In genomic region chr2:71419408-71419807, GRCm38 (mm10) we compare ENCODE assay signal across 27 mouse cellular contexts. TPM values are rescaled to one million over a fixed set of nuclear protein-coding genes. Genes with fewer than 3 reads are reported as not detected.
DNase-seq lines count a peak whose midpoint lies in the region; ATAC-seq and TF ChIP-seq lines count a peak whose summit lies in the region.
"Had no signal": no experiment of that assay in that cellular context is flagged by ENCODE, and none has a peak within 500 bp of the region (broad histone marks: within the 10 kb centered on the region; RNA-seq: fewer than 3 reads in every experiment).

No protein-coding gene starts in this region.

- H3K4me1 ChIP-seq in forebrain, embryonic 13.5 days: peaks cover 29% of the 10 kb centered on the region
- H3K4me1 ChIP-seq in forebrain, embryonic 16.5 days (replicated peaks; ENCODE audit: control insufficient read depth, insufficient read depth, low read length): peaks cover 7% of the 10 kb centered on the region; the same call in 1 of the 2 replicates
- H3K4me1 ChIP-seq in MEL (ENCODE audit: control insufficient read depth in 1 of 2, insufficient read depth in 2 of 2, low read length in 2 of 2): peaks cover 9% of the 10 kb centered on the region in 2 experiments
- H3K4me1 ChIP-seq: embryonic facial prominence, embryonic 12.5 days; embryonic facial prominence, embryonic 15.5 days; heart, embryonic 10.5 days; heart, embryonic 13.5 days had no signal

- 19% methylated on average over 3 of the region's 3 CpGs for WGBS in forebrain, embryonic 13.5 days
- 17% methylated on average over 3 of the region's 3 CpGs for WGBS in forebrain, embryonic 16.5 days

- no peaks in the 10 kb centered on the region for H3K9me3 ChIP-seq in forebrain, embryonic 13.5 days (replicated peaks)
- no peaks in the 10 kb centered on the region for H3K9me3 ChIP-seq in forebrain, embryonic 16.5 days (ENCODE audit: control insufficient read depth, low read length)
- H3K9me3 ChIP-seq in MEL (replicated peaks; ENCODE audit: insufficient read depth, low read length): no peaks in the 10 kb centered on the region
- H3K9me3 ChIP-seq: embryonic facial prominence, embryonic 12.5 days; embryonic facial prominence, embryonic 15.5 days; heart, embryonic 10.5 days; heart, embryonic 13.5 days had no signal

- H3K36me3 ChIP-seq in forebrain, embryonic 13.5 days (ENCODE audit: poor library complexity, severe bottlenecking): peaks cover 8% of the 10 kb centered on the region
- H3K36me3 ChIP-seq in forebrain, embryonic 16.5 days (ENCODE audit: control insufficient read depth, insufficient read depth): peaks cover 2% of the 10 kb centered on the region; the same call in 1 of the 2 replicates
- peaks cover 22 to 28% of the 10 kb centered on the region in 2 experiments for H3K36me3 ChIP-seq in MEL (ENCODE audit: control insufficient read depth in 1 of 2, insufficient read depth in 2 of 2, low read length in 2 of 2)

- no peak; a peak in 1 of 4 replicates for TF ChIP-seq EP300 in MEL (IDR thresholded peaks at IDR 0.05; ENCODE audit: low read depth in 1 of 2, low read length in 2 of 2)

- no peak overlapping the region for H3K9ac ChIP-seq in forebrain, embryonic 13.5 days
- no peak overlapping the region for H3K9ac ChIP-seq in forebrain, embryonic 16.5 days (replicated peaks; ENCODE audit: low read depth, low read length)
- H3K9ac ChIP-seq in MEL (ENCODE audit: control insufficient read depth, low read depth, low read length, poor library complexity, severe bottlenecking): no peak overlapping the region
- H3K9ac ChIP-seq: embryonic facial prominence, embryonic 12.5 days; embryonic facial prominence, embryonic 15.5 days; heart, embryonic 13.5 days; hindbrain, embryonic 14.5 days had no signal

- no peak overlapping the region for H3K4me2 ChIP-seq in forebrain, embryonic 13.5 days
- H3K4me2 ChIP-seq in forebrain, embryonic 16.5 days (ENCODE audit: low read length): no peak overlapping the region
- H3K4me2 ChIP-seq: embryonic facial prominence, embryonic 12.5 days; embryonic facial prominence, embryonic 15.5 days; heart, embryonic 13.5 days; hindbrain, embryonic 14.5 days had no signal

- ATAC-seq in forebrain, embryonic 13.5 days: no peak
- ATAC-seq in forebrain, embryonic 16.5 days: no peak
- ATAC-seq in megakaryocyte-erythroid progenitor cell, adult 5-6 weeks (replicated peaks; ENCODE audit: low FRiP score, low TSS enrichment, poor library complexity, severe bottlenecking): peak; percentile 52; the same call in 1 of the 2 replicates
- ATAC-seq in monocyte, adult 5-6 weeks (replicated peaks; ENCODE audit: insufficient number of reproducible peaks, low FRiP score, low TSS enrichment, poor library complexity, severe bottlenecking): no peak
- ATAC-seq: activated CD4-positive, CD25-positive, alpha-beta regulatory T cell, adult 4 months; CD4-positive, CD25-positive, alpha-beta regulatory T cell, adult 4 months; hindbrain, postnatal 0 days; inflammation-experienced regulatory T-cells, adult 6 months; intestine, postnatal 0 days had no signal

- H3K4me3 ChIP-seq in forebrain, embryonic 13.5 days: no peak overlapping the region
- H3K4me3 ChIP-seq in forebrain, embryonic 16.5 days (replicated peaks; ENCODE audit: low read length): no peak overlapping the region
- H3K4me3 ChIP-seq in MEL (ENCODE audit: control insufficient read depth in 1 of 2, insufficient read depth in 1 of 2, low read depth in 2 of 2, low read length in 2 of 2): no peak overlapping the region
- H3K4me3 ChIP-seq: embryonic facial prominence, embryonic 12.5 days; embryonic facial prominence, embryonic 15.5 days; heart, adult 2 months; heart, embryonic 10.5 days; heart, embryonic 13.5 days had no signal

- no peak for TF ChIP-seq CTCF in MEL (IDR thresholded peaks at IDR 0.05 in 2 of 3, conservative IDR thresholded peaks at IDR 0.05 in 1 of 3; ENCODE audit: control insufficient read depth in 1 of 3, insufficient read depth in 1 of 3, low read depth in 2 of 3, low read length in 3 of 3, poor library complexity in 1 of 3, severe bottlenecking in 1 of 3)
- no peak for TF ChIP-seq CTCF in brain, embryonic 14.5 days (IDR thresholded peaks at IDR 0.05; ENCODE audit: borderline replicate concordance, extremely low read depth, insufficient read depth, insufficient read length)

- no peak for TF ChIP-seq POLR2A in MEL (IDR thresholded peaks at IDR 0.05; ENCODE audit: control insufficient read depth in 1 of 2, insufficient read depth in 1 of 2, low read depth in 1 of 2, low read length in 2 of 2, poor library complexity in 1 of 2)
- TF ChIP-seq POLR2A in brain, embryonic 14.5 days (IDR thresholded peaks at IDR 0.05; ENCODE audit: borderline replicate concordance, extremely low read depth, insufficient read depth, insufficient read length, poor library complexity, severe bottlenecking): no peak

- H3K27me3 ChIP-seq in forebrain, embryonic 13.5 days: no peaks in the 10 kb centered on the region
- no peaks in the 10 kb centered on the region for H3K27me3 ChIP-seq in forebrain, embryonic 16.5 days (replicated peaks; ENCODE audit: control insufficient read depth, insufficient read depth, low read length)
- H3K27me3 ChIP-seq in MEL (ENCODE audit: control insufficient read depth in 1 of 2, insufficient read depth in 2 of 2, low read length in 2 of 2): no peaks in the 10 kb centered on the region; a peak in 1 of 4 replicates
- H3K27me3 ChIP-seq: embryonic facial prominence, embryonic 12.5 days; embryonic facial prominence, embryonic 15.5 days; heart, embryonic 13.5 days had no signal

- no peaks in the 10 kb centered on the region for H3K79me2 ChIP-seq in MEL (ENCODE audit: control insufficient read depth, insufficient read depth, low read length, poor library complexity)

- no peak for DNase-seq in MEL (ENCODE audit: low read depth, low spot score)
- DNase-seq in brain, embryonic 14.5 days (ENCODE audit: low read depth): peak; percentile 46
- DNase-seq: adrenal gland, adult 8-10 months; adrenal gland, postnatal 25 days; cerebellum, adult 11 months; cerebellum, adult 2 months; cerebellum, adult 9-11 months; cerebellum, postnatal 25 days; gastrocnemius, postnatal 10 days; gastrocnemius, postnatal 36 days; heart, adult 2 months; heart, postnatal 14 days; heart, postnatal 4 days had no signal

- no peak for TF ChIP-seq RAD21 in MEL (IDR thresholded peaks at IDR 0.05; ENCODE audit: low read depth, low read length)

- H3K27ac ChIP-seq in forebrain, embryonic 13.5 days: peak overlapping the region; percentile 60; the same call in 1 of the 2 replicates
- no peak overlapping the region for H3K27ac ChIP-seq in forebrain, embryonic 16.5 days (ENCODE audit: low read length)
- H3K27ac ChIP-seq in MEL (ENCODE audit: control insufficient read depth, low read depth, low read length): no peak overlapping the region
- H3K27ac ChIP-seq: embryonic facial prominence, embryonic 12.5 days; embryonic facial prominence, embryonic 15.5 days; heart, adult 2 months; heart, embryonic 10.5 days; heart, embryonic 13.5 days; hindbrain, embryonic 14.5 days; hindbrain, postnatal 0 days had no signal

TF ChIP-seq in MEL, 35 proteins besides CTCF, POLR2A, EP300 and RAD21:
- TF ChIP-seq GATA1 (IDR thresholded peaks at IDR 0.05; ENCODE audit: low read depth, low read length) (peak; percentile 53; the same call in 1 of the 2 replicates), BHLHE40 (IDR thresholded peaks at IDR 0.05; ENCODE audit: borderline replicate concordance, low read depth, low read length) (peak; percentile 85), MXI1 (IDR thresholded peaks at IDR 0.05; ENCODE audit: low read depth, low read length) (no peak)

RNA-seq across cellular contexts. Expression of gene Hat1, which starts 30.6 kb away (rescaled TPM):
- 155 and 156 TPM in 2 replicates for polyA plus RNA-seq in forebrain, embryonic 13.5 days (2015; fragmentation: Nextera tagmentation; extraction: Ambion mirVana)
- 72.8 and 78.8 TPM in 2 replicates for polyA plus RNA-seq in forebrain, embryonic 16.5 days (2015; fragmentation: Nextera tagmentation; extraction: Ambion mirVana)
- total RNA-seq in MEL (2012; rRNA removed): 167 and 190 TPM in 2 replicates
- polyA plus RNA-seq in MEL (2012; ENCODE audit: insufficient read depth in 1 of 2, insufficient read length in 2 of 2, low read depth in 1 of 2, low replicate concordance in 2 of 2, missing spikeins in 1 of 2): 100 to 1,000 TPM in 1 of 2 experiments, not detected in 1; 167 TPM
- polyA plus RNA-seq in brain, embryonic 14.5 days (2012; rRNA removed): 35.6 and 50.3 TPM in 2 replicates
- 129 and 155 TPM in 2 replicates for total RNA-seq in megakaryocyte-erythroid progenitor cell, adult 5-6 weeks (2014; fragmentation: Nextera tagmentation)
- total RNA-seq in megakaryocyte-erythroid progenitor cell, adult 5-6 weeks (2017): 232 and 241 TPM in 2 replicates
- total RNA-seq in monocyte, adult 5-6 weeks (2017): 67.0 to 78.5 TPM (median 73.6 TPM) in 3 replicates

RNA-seq across cellular contexts. Expression of gene Metap1d, which starts 33.7 kb away (rescaled TPM):
- polyA plus RNA-seq in forebrain, embryonic 13.5 days (2015; fragmentation: Nextera tagmentation; extraction: Ambion mirVana): 38.1 and 46.4 TPM in 2 replicates
- polyA plus RNA-seq in forebrain, embryonic 16.5 days (2015; fragmentation: Nextera tagmentation; extraction: Ambion mirVana): 42.0 and 46.3 TPM in 2 replicates
- 14.4 and 19.5 TPM in 2 replicates for total RNA-seq in MEL (2012; rRNA removed)
- polyA plus RNA-seq in MEL (2012; ENCODE audit: insufficient read depth in 1 of 2, insufficient read length in 2 of 2, low read depth in 1 of 2, low replicate concordance in 2 of 2, missing spikeins in 1 of 2): 10 to 100 TPM in 1 of 2 experiments, not detected in 1; 28.5 TPM
- 42.5 and 77.8 TPM in 2 replicates for polyA plus RNA-seq in brain, embryonic 14.5 days (2012; rRNA removed)
- 62.5 and 96.1 TPM in 2 replicates for total RNA-seq in megakaryocyte-erythroid progenitor cell, adult 5-6 weeks (2014; fragmentation: Nextera tagmentation)
- 18.1 and 47.5 TPM in 2 replicates for total RNA-seq in megakaryocyte-erythroid progenitor cell, adult 5-6 weeks (2017)
- 5.3 to 12.0 TPM (median 5.9 TPM) in 3 replicates for total RNA-seq in monocyte, adult 5-6 weeks (2017)

RNA-seq across cellular contexts. Expression of gene Slc25a12, which starts 51.9 kb away (rescaled TPM):
- polyA plus RNA-seq in forebrain, embryonic 13.5 days (2015; fragmentation: Nextera tagmentation; extraction: Ambion mirVana): 63.3 and 66.5 TPM in 2 replicates
- polyA plus RNA-seq in forebrain, embryonic 16.5 days (2015; fragmentation: Nextera tagmentation; extraction: Ambion mirVana): 79.6 and 86.7 TPM in 2 replicates
- total RNA-seq in MEL (2012; rRNA removed): 63.2 and 67.4 TPM in 2 replicates
- polyA plus RNA-seq in MEL (2012; ENCODE audit: insufficient read depth in 1 of 2, insufficient read length in 2 of 2, low read depth in 1 of 2, low replicate concordance in 2 of 2, missing spikeins in 1 of 2): 10 to 100 TPM in 1 of 2 experiments, not detected in 1; 98.6 TPM
- 65.5 and 73.7 TPM in 2 replicates for polyA plus RNA-seq in brain, embryonic 14.5 days (2012; rRNA removed)
- 26.8 and 42.7 TPM in 2 replicates for total RNA-seq in megakaryocyte-erythroid progenitor cell, adult 5-6 weeks (2014; fragmentation: Nextera tagmentation)
- 21.2 and 42.3 TPM in 2 replicates for total RNA-seq in megakaryocyte-erythroid progenitor cell, adult 5-6 weeks (2017)
- total RNA-seq in monocyte, adult 5-6 weeks (2017): 29.7 to 68.1 TPM (median 37.1 TPM) in 3 replicates
